Mouse (Mus musculus) CH12.LX (cell line): ENCODE measurements around the gene Gm43720. TPM values are rescaled to one million over a fixed set of nuclear protein-coding genes. Genes with fewer than 3 reads are reported as not detected.
A peak's percentile ranks its signal among the peaks of the same experiment; 100 is the strongest.

ENCODE experiments used
- DNase-seq: peaks from one replicate; pipeline ENCODE4 v3.0.0-alpha.2; 2013; ENCODE audit errors: extremely low read depth
- H3K27ac ChIP-seq: 2 replicates; pipeline ENCODE4 v1.5.1; 2012; ENCODE audit warnings: low read depth, mild to moderate bottlenecking, control low read depth, moderate library complexity; ENCODE audit not compliant: insufficient read depth
- H3K27me3 ChIP-seq: replicated peaks from 2 replicates; pipeline ENCODE3; 2012; ENCODE audit warnings: inconsistent platforms
- H3K36me3 ChIP-seq, 2 experiments: replicated peaks in 1 of 2; 2 replicates each; pipeline versions ENCODE3 to v1.6.1; 2012; ENCODE audit warnings: inconsistent platforms in 1 of 2, low read length in 1 of 2, mild to moderate bottlenecking in 1 of 2, mixed read lengths in 1 of 2, moderate library complexity in 1 of 2; ENCODE audit not compliant: control insufficient read depth in 1 of 2, insufficient read depth in 1 of 2
- H3K4me1 ChIP-seq, 2 experiments: 2 replicates each; pipeline ENCODE4 v1.6.1; 2012; ENCODE audit warnings: inconsistent platforms in 1 of 2, moderate library complexity in 1 of 2; ENCODE audit not compliant: insufficient read depth in 2 of 2, control insufficient read depth in 1 of 2
- H3K4me2 ChIP-seq: 2 replicates; pipeline ENCODE4 v1.6.1; 2012; ENCODE audit warnings: low read depth, mild to moderate bottlenecking, control low read depth; ENCODE audit not compliant: poor library complexity, insufficient read depth, severe bottlenecking
- H3K4me3 ChIP-seq, 3 experiments: fragments of 150-350 bp in 1 of 3; sonication (generic) in 1 of 3; replicated peaks in 1 of 3; 2 replicates each; pipeline versions ENCODE3 to v1.5.1; 2011 to 2012; ENCODE audit warnings: low read depth in 2 of 3, low read length in 2 of 3, mild to moderate bottlenecking in 2 of 3, moderate library complexity in 2 of 3, control low read depth in 1 of 3, improper control_type of control experiment in 1 of 3, inconsistent platforms in 1 of 3, mixed read lengths in 1 of 3; ENCODE audit not compliant: poor library complexity in 1 of 3
- H3K79me2 ChIP-seq: replicated peaks from 2 replicates; pipeline ENCODE4 v1.6.1; 2012; ENCODE audit warnings: mild to moderate bottlenecking, moderate library complexity; ENCODE audit not compliant: control insufficient read depth, poor library complexity, insufficient read depth, severe bottlenecking; ENCODE audit errors: extremely low read depth
- H3K9ac ChIP-seq: 2 replicates; pipeline ENCODE4 v1.6.1; 2012; ENCODE audit warnings: low read depth, mild to moderate bottlenecking, control low read depth, moderate library complexity; ENCODE audit not compliant: insufficient read depth
- H3K9me3 ChIP-seq: replicated peaks from 2 replicates; pipeline ENCODE3; 2012; ENCODE audit warnings: low read length, inconsistent platforms, mixed read lengths
- CTCF ChIP-seq, 2 experiments: IDR thresholded peaks in 1 of 2; conservative IDR thresholded peaks in 1 of 2; 2 replicates each; pipeline ENCODE4 v1.5.1; 2011 to 2012; ENCODE audit warnings: low read depth in 2 of 2, low read length in 2 of 2, improper control_type of control experiment in 1 of 2, inconsistent platforms in 1 of 2, mild to moderate bottlenecking in 1 of 2, moderate library complexity in 1 of 2
- ETS1 ChIP-seq: conservative IDR thresholded peaks from 2 replicates; pipeline ENCODE4 v1.6.1; 2012; ENCODE audit warnings: low read depth, mild to moderate bottlenecking, inconsistent platforms, low read length, improper control_type of control experiment, moderate library complexity
- GABPA ChIP-seq: IDR thresholded peaks from 2 replicates; pipeline ENCODE4 v1.6.1; 2012; ENCODE audit warnings: low read depth, low read length, improper control_type of control experiment, inconsistent platforms; ENCODE audit not compliant: insufficient replicate concordance
- IRF4 ChIP-seq: IDR thresholded peaks from 2 replicates; pipeline ENCODE4 v1.6.1; 2014; ENCODE audit warnings: low read depth, mild to moderate bottlenecking, inconsistent platforms, low read length, improper control_type of control experiment
- JUN ChIP-seq: IDR thresholded peaks from 2 replicates; pipeline ENCODE4 v1.6.1; 2011; ENCODE audit warnings: low read depth, mild to moderate bottlenecking, low read length, improper control_type of control experiment, moderate library complexity; ENCODE audit not compliant: insufficient read depth
- JUND ChIP-seq: conservative IDR thresholded peaks from 2 replicates; pipeline ENCODE4 v1.6.1; 2011; ENCODE audit warnings: low read depth, low read length, improper control_type of control experiment
- NRF1 ChIP-seq: IDR thresholded peaks from 2 replicates; pipeline ENCODE4 v1.6.1; 2014; ENCODE audit warnings: low read depth, mild to moderate bottlenecking, inconsistent platforms, low read length, improper control_type of control experiment, moderate library complexity
- POLR2A ChIP-seq: IDR thresholded peaks from 2 replicates; pipeline ENCODE4 v1.6.1; 2011; ENCODE audit warnings: low read depth, mild to moderate bottlenecking, improper control_type of control experiment, low read length
- POLR2AphosphoS2 ChIP-seq: IDR thresholded peaks from 2 replicates; pipeline ENCODE4 v1.6.1; 2011; ENCODE audit warnings: low read depth, low read length, improper control_type of control experiment
- RAD21 ChIP-seq: IDR thresholded peaks from 2 replicates; pipeline ENCODE4 v1.6.1; 2011; ENCODE audit warnings: low read depth, mild to moderate bottlenecking, low read length, improper control_type of control experiment, moderate library complexity
- SIN3A ChIP-seq: IDR thresholded peaks from 2 replicates; pipeline ENCODE4 v1.6.1; 2012; ENCODE audit warnings: low read length, improper control_type of control experiment, inconsistent platforms
- UBTF ChIP-seq: IDR thresholded peaks from 2 replicates; pipeline ENCODE4 v1.6.1; 2012; ENCODE audit warnings: low read depth, mild to moderate bottlenecking, inconsistent platforms, low read length, improper control_type of control experiment, moderate library complexity
- ZMIZ1 ChIP-seq: IDR thresholded peaks from 2 replicates; pipeline ENCODE4 v1.6.1; 2012; ENCODE audit warnings: low read depth, mild to moderate bottlenecking, inconsistent platforms, low read length, improper control_type of control experiment
- dilution Hi-C: fragments of 300-500 bp; cut with MboI; formaldehyde crosslinking; loops from 2 replicates; pipeline ENCODE4 v1.14.3; 2020; ENCODE audit warnings: low sequenced_read_pairs; ENCODE audit not compliant: extremely low pct_unique_long_range_greater_than_20kb, extremely low pct_ligation_motif_present
- in situ Hi-C: fragments of 300-500 bp; cut with MboI; formaldehyde crosslinking; loops from 3 replicates; pipeline ENCODE4 v1.14.3; 2019; ENCODE audit warnings: low sequenced_read_pairs, low pct_ligation_motif_present, low pct_unique_long_range_greater_than_20kb, mixed read lengths
- polyA plus RNA-seq: library from polyadenylated mRNA; unstranded; fragments of >175 nt; gene quantifications from 2 replicates; pipeline ENCODE4 v1.2.1, GENCODE M21; 2012; ENCODE audit warnings: low read depth; ENCODE audit not compliant: insufficient read length
- total RNA-seq, 2 experiments: library from RNA; depleted of rRNA; stranded (reverse); fragments of 300-350 nt in 1 of 2; fragments of >200 nt in 1 of 2; gene quantifications; 2 replicates each; pipeline ENCODE4 v1.2.3; 2012 to 2014

Gene Gm43720
- total and polyA plus RNA-seq, 3 experiments, result not detected

DNA sequence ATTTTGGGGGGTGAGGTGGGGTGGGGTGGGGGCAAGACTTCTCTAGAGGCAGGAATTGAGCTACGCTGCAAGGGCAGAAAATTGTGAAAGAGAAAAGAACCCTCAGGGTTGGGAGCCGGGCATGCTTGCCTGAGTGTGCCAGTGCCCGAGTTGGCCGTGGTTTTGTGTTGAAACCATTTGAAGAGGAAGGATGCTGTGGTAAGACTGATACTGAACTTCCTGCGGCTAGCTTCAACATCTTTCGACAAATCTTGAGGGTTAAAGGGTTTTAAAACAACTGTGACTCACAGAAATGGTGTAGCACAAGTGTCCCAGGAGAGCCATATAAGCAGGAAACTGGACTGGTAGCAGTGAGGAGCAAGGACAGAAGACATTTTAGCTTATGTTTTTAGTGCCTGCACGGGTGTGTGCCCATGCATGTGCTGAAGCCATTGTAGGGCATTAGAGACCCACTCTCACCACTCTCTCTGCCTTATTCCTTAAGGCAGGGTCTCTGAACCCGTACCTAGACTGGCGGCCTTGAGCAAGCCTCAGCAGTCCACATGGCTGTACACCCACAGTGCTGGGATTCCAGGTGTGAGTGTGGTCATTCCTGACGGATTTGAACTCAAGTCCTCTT is 22.7 kb downstream of the Gm43720 start:
- Histone ChIP-seq H3K9me3 (peaks cover 2% of the 10 kb centered on the region), H3K4me2 (peak overlapping the region; percentile 84; the same call in 1 of the 2 replicates), H3K9ac (no peak overlapping the region), H3K27ac (peak overlapping the region; percentile 4; the same call in 1 of the 2 replicates), H3K4me1 (peaks cover 7 to 52% of the 10 kb centered on the region in 2 experiments; a peak in 3 of 4 replicates), H3K27me3 (no peaks in the 10 kb centered on the region), H3K4me3 (no peak overlapping the region), H3K36me3 (peaks cover 38 to 51% of the 10 kb centered on the region in 2 experiments), H3K79me2 (no peaks in the 10 kb centered on the region)
- in situ Hi-C loops, result no loop called here
- dilution Hi-C loops, result no loop called here
- TF ChIP-seq CTCF (conservative IDR thresholded peaks at IDR 0.05 in 1 of 2, IDR thresholded peaks at IDR 0.05 in 1 of 2; ENCODE audit: low read depth in 2 of 2, low read length in 2 of 2), result no peak
- TF ChIP-seq POLR2A, result no peak
- DNase-seq, result peak; percentile 48

DNA sequence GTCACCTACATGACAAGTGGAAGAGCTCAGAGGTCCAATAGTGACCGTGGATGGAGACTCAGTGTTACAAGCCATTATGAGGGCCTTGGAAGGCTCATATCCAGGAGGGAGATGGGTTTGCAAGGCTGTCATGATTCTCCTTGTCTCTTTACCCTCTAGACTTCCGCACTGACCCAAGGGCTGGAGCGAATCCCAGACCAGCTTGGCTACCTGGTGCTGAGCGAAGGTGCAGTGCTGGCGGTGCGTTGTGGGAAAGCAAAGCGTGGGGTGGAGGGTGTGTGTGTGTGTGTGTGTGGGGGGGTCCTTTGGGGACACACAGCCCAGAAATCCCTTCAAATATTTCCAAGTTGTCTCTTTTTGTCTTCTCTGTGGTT is 23.7 kb downstream of the Gm43720 start:
- TF ChIP-seq UBTF, result no peak
- no peak for TF ChIP-seq IRF4
- TF ChIP-seq JUND, result no peak
- no peak for TF ChIP-seq RAD21
- no peak for TF ChIP-seq ZMIZ1
- TF ChIP-seq SIN3A, result no peak
- TF ChIP-seq JUN, result no peak
- no peak for TF ChIP-seq ETS1
- TF ChIP-seq CTCF (conservative IDR thresholded peaks at IDR 0.05 in 1 of 2, IDR thresholded peaks at IDR 0.05 in 1 of 2; ENCODE audit: low read depth in 2 of 2, low read length in 2 of 2), result no peak
- TF ChIP-seq NRF1, result no peak
- TF ChIP-seq POLR2AphosphoS2, result no peak
- no peak for TF ChIP-seq GABPA
- Histone ChIP-seq H3K4me2 (peak overlapping the region; percentile 84), H3K27ac (peak overlapping the region; percentile 12; the same call in 1 of the 2 replicates), H3K9ac (peak overlapping the region; percentile 61), H3K79me2 (no peaks in the 10 kb centered on the region), H3K36me3 (peaks cover 29 to 41% of the 10 kb centered on the region in 2 experiments), H3K4me1 (peaks cover 7 to 45% of the 10 kb centered on the region in 2 experiments; a peak in 3 of 4 replicates), H3K27me3 (no peaks in the 10 kb centered on the region), H3K4me3 (peak overlapping the region; percentile 64 to 88 (median 81)), H3K9me3 (peaks cover 2% of the 10 kb centered on the region)
- in situ Hi-C loops (no loop called here), dilution Hi-C loops (no loop called here)
- DNase-seq, result no peak
